Comparison of ENCODE assay signal across 8 mouse cellular contexts in genomic region chr11:88999723-89000526, GRCm38 (mm10). TPM values are rescaled to one million over a fixed set of nuclear protein-coding genes. Genes with fewer than 3 reads are reported as not detected.
DNase-seq lines count a peak whose midpoint lies in the region; ATAC-seq and TF ChIP-seq lines count a peak whose summit lies in the region.

No protein-coding gene starts in this region.

- DNase-seq in kidney, adult 11 months: peak; percentile 43
- DNase-seq in kidney, postnatal 4 days: no peak
- peak; percentile 25 for DNase-seq in Muller cell, postnatal 12 days (ENCODE audit: inconsistent ontology term)
- no peak for DNase-seq in limb, embryonic 14.5 days (ENCODE audit: low spot score)
- DNase-seq in left cerebral cortex, postnatal 25 days (ENCODE audit: low spot score in 2 of 2): no peak
- no peak for DNase-seq in testis, postnatal 10 days (ENCODE audit: low spot score)

- TF ChIP-seq CTCF in small intestine, adult 2 months (IDR thresholded peaks at IDR 0.05; ENCODE audit: extremely low read depth, insufficient read length, insufficient replicate concordance, low read depth, low read length): no peak

- no peaks in the 10 kb centered on the region for H3K36me3 ChIP-seq in heart, embryonic 16.5 days (ENCODE audit: control insufficient read depth, insufficient read depth)
- H3K36me3 ChIP-seq in limb, embryonic 14.5 days (ENCODE audit: control insufficient read depth, insufficient read depth, low read length): no peaks in the 10 kb centered on the region
- peaks cover 6% of the 10 kb centered on the region for H3K36me3 ChIP-seq in small intestine, adult 2 months (ENCODE audit: control insufficient read depth, insufficient read depth, low read length)

- intact Hi-C loops in left cerebral cortex, postnatal 25 days (cut with DNase I): no loop called here

- no peaks in the 10 kb centered on the region for H3K9me3 ChIP-seq in heart, embryonic 16.5 days (replicated peaks; ENCODE audit: control insufficient read depth, low read length)
- no peaks in the 10 kb centered on the region for H3K9me3 ChIP-seq in limb, embryonic 14.5 days (ENCODE audit: control insufficient read depth, low read length)

- peak overlapping the region; percentile 76 for H3K4me3 ChIP-seq in heart, embryonic 16.5 days (ENCODE audit: low read length)
- H3K4me3 ChIP-seq in limb, embryonic 14.5 days (replicated peaks; ENCODE audit: low read length): peak overlapping the region; percentile 47
- H3K4me3 ChIP-seq in small intestine, adult 2 months (ENCODE audit: low read depth, low read length): peak overlapping the region; percentile 85

- 16% methylated on average over 33 of the region's 33 CpGs for WGBS in heart, embryonic 16.5 days
- 35% methylated on average over 33 of the region's 33 CpGs for WGBS in limb, embryonic 14.5 days
- WGBS in small intestine, adult 2 months: 3% methylated on average over 33 of the region's 33 CpGs

- ATAC-seq in heart, embryonic 16.5 days (replicated peaks; ENCODE audit: extremely low read depth, insufficient read depth, low FRiP score): peak; percentile 21
- ATAC-seq in limb, embryonic 14.5 days (ENCODE audit: low FRiP score, low read depth): 0 out of 2 replicates have a peak, but pooled peaks have one; percentile 2

- H3K9ac ChIP-seq in heart, embryonic 16.5 days (ENCODE audit: low read length): peak overlapping the region; percentile 86
- peak overlapping the region; percentile 51 for H3K9ac ChIP-seq in limb, embryonic 14.5 days (ENCODE audit: low read depth, low read length, severe bottlenecking)

- peak overlapping the region; percentile 85 for H3K4me2 ChIP-seq in heart, embryonic 16.5 days (ENCODE audit: low read depth, low read length)
- H3K4me2 ChIP-seq in limb, embryonic 14.5 days (replicated peaks; ENCODE audit: low read depth, low read length, severe bottlenecking): peak overlapping the region; percentile 59

- no peak for TF ChIP-seq POLR2A in limb, embryonic 14.5 days (IDR thresholded peaks at IDR 0.05; ENCODE audit: borderline replicate concordance, extremely low read depth, insufficient read depth, insufficient read length)
- no peak for TF ChIP-seq POLR2A in small intestine, adult 2 months (IDR thresholded peaks at IDR 0.05; ENCODE audit: low read depth, low read length)

- peaks cover 30% of the 10 kb centered on the region for H3K4me1 ChIP-seq in heart, embryonic 16.5 days (ENCODE audit: control insufficient read depth, insufficient read depth, low read length)
- H3K4me1 ChIP-seq in limb, embryonic 14.5 days (ENCODE audit: control insufficient read depth, insufficient read depth, low read length): no peaks in the 10 kb centered on the region
- peaks cover 33% of the 10 kb centered on the region for H3K4me1 ChIP-seq in small intestine, adult 2 months (ENCODE audit: control insufficient read depth, insufficient read depth, insufficient read length, low read length)

- peak overlapping the region; percentile 76 for H3K27ac ChIP-seq in heart, embryonic 16.5 days (ENCODE audit: low read length)
- H3K27ac ChIP-seq in limb, embryonic 14.5 days (replicated peaks; ENCODE audit: low read depth, low read length): no peak overlapping the region
- peak overlapping the region; percentile 83 for H3K27ac ChIP-seq in small intestine, adult 2 months (ENCODE audit: insufficient read depth, low read depth, low read length)

- no peaks in the 10 kb centered on the region for H3K27me3 ChIP-seq in heart, embryonic 16.5 days (ENCODE audit: control insufficient read depth, insufficient read depth, low read length)
- peaks cover 17% of the 10 kb centered on the region for H3K27me3 ChIP-seq in limb, embryonic 14.5 days (ENCODE audit: control insufficient read depth, insufficient read depth, low read length)
- H3K27me3 ChIP-seq in small intestine, adult 2 months (ENCODE audit: control insufficient read depth, insufficient read depth, low read length): no peaks in the 10 kb centered on the region

RNA-seq across cellular contexts. Expression of gene Trim25, which starts 0.7 kb away (rescaled TPM):
- 18.3 and 22.1 TPM in 2 replicates for polyA plus RNA-seq in heart, embryonic 16.5 days (2015; fragmentation: Nextera tagmentation; extraction: Ambion mirVana)
- 5.6 and 6.2 TPM in 2 replicates for polyA plus RNA-seq in limb, embryonic 14.5 days (2012; rRNA removed)
- polyA plus RNA-seq in limb, embryonic 14.5 days (2014; fragmentation: Nextera tagmentation; extraction: Ambion mirVana): 5.8 and 6.1 TPM in 2 replicates
- polyA plus RNA-seq in small intestine, adult 2 months (2012; rRNA removed): 57.2 and 129 TPM in 2 replicates
- 1 to 10 TPM; 3.3 to 3.8 TPM for total RNA-seq in left cerebral cortex, postnatal 25 days (2021)

RNA-seq across cellular contexts. Expression of gene Coil, which starts 29.9 kb away (rescaled TPM):
- polyA plus RNA-seq in heart, embryonic 16.5 days (2015; fragmentation: Nextera tagmentation; extraction: Ambion mirVana): 9.4 and 9.7 TPM in 2 replicates
- polyA plus RNA-seq in limb, embryonic 14.5 days (2012; rRNA removed): 20.1 and 21.6 TPM in 2 replicates
- polyA plus RNA-seq in limb, embryonic 14.5 days (2014; fragmentation: Nextera tagmentation; extraction: Ambion mirVana): 12.4 and 14.7 TPM in 2 replicates
- 1.1 and 1.4 TPM in 2 replicates for polyA plus RNA-seq in small intestine, adult 2 months (2012; rRNA removed)
- total RNA-seq in left cerebral cortex, postnatal 25 days (2021): 10 to 100 TPM; 21.9 to 22.7 TPM

RNA-seq across cellular contexts. Expression of gene Elobl, which starts 33.2 kb away (rescaled TPM):
- not detected in 2 replicates for polyA plus RNA-seq in heart, embryonic 16.5 days (2015; fragmentation: Nextera tagmentation; extraction: Ambion mirVana)
- polyA plus RNA-seq in limb, embryonic 14.5 days (2012; rRNA removed): not detected in 2 replicates
- not detected in 2 replicates for polyA plus RNA-seq in limb, embryonic 14.5 days (2014; fragmentation: Nextera tagmentation; extraction: Ambion mirVana)
- polyA plus RNA-seq in small intestine, adult 2 months (2012; rRNA removed): 0.37 TPM in 1 of 2 replicates, not detected in the other
- not detected for total RNA-seq in left cerebral cortex, postnatal 25 days (2021)

RNA-seq across cellular contexts. Expression of gene Scpep1, which starts 44.7 kb away (rescaled TPM):
- 43.6 and 50.8 TPM in 2 replicates for polyA plus RNA-seq in heart, embryonic 16.5 days (2015; fragmentation: Nextera tagmentation; extraction: Ambion mirVana)
- polyA plus RNA-seq in limb, embryonic 14.5 days (2012; rRNA removed): 42.3 and 46.5 TPM in 2 replicates
- polyA plus RNA-seq in limb, embryonic 14.5 days (2014; fragmentation: Nextera tagmentation; extraction: Ambion mirVana): 83.5 and 94.1 TPM in 2 replicates
- polyA plus RNA-seq in small intestine, adult 2 months (2012; rRNA removed): 4.7 and 31.1 TPM in 2 replicates
- 10 to 100 TPM; 19.0 to 20.7 TPM for total RNA-seq in left cerebral cortex, postnatal 25 days (2021)

Comparison
In these comparisons a context has a peak if more than half of its experiments do, and no peak if none do; other contexts are left out.
1. DNase-seq: peak in kidney, adult 11 months (single experiment) and Muller cell, postnatal 12 days (single experiment); none in kidney, postnatal 4 days (0 of 2), limb, embryonic 14.5 days (single experiment), left cerebral cortex, postnatal 25 days (0 of 2) and testis, postnatal 10 days (single experiment).
2. Peak in every context shown above with its lines, with median percentiles within 50 percentile points of each other: H3K4me3 ChIP-seq.